Mouse (Mus musculus): ENCODE data around the gene Tasp1. TPM values are rescaled to one million over a fixed set of nuclear protein-coding genes. Genes with fewer than 3 reads are reported as not detected.

The Tasp1 gene
- polyA plus RNA-seq, 1 experiment, result 31.7 TPM

DNA sequence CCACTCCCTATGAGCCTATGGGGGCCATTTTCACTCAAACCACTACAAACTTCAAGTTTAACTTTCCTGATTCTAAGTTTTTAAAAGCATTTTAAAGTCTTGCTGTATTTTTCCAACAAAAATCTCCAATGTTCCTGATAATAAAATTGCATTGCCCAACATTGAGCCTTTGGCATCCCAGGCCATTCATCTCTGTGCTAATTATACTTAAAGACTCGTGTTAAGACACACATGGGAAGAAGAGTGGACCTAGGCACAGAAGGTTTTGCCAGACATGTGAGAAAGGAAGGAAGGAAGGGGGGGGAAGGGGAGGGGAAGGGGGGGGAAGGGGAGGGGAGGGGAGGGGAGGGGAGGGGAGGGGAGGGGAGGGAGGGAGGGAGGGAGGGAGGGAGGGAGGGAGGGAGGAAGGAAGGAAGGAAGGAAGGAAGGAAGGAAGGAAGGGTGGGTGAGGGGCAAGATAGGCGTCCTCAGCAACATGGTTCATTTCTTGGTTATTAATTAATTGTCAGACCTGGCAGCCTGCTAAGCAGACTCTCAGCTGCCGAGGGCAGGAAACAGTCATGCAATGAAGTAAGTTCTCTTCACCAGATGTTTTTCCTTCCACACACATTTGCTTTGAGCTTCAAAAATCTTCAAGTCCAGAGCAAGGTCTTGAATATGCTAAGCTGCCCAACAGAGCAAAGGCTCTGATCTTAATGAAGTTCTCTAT lies 207.0 kb downstream of the Tasp1 start:
- TF ChIP-seq CTCF (IDR thresholded peaks at IDR 0.05; ENCODE audit: control insufficient read depth, insufficient read depth, insufficient replicate concordance, low read depth, low read length) (no peak), POLR2A (IDR thresholded peaks at IDR 0.05; ENCODE audit: control insufficient read depth, low read depth, low read length) (no peak)

DNA sequence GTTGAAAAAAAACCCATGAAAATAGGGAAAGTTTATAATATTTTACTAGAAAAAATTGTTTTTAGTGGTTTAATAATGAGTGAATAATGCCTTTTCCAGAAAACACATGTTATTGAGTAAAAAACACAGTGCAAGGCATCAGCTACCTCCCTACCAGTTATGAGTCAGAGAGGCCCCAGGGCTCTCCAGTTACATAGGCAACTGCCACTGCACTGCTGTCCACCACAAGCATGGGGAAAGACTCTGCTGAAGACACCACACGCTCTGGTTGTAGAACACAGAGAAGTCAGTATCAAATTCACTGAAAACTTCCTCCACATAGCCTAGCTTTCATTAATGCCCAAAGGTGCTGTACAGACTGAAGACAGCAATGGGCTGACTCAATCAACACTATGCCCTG lies 217.0 kb downstream of the Tasp1 start:
- Histone ChIP-seq H3K27ac (ENCODE audit: control insufficient read depth, insufficient read depth, low read depth, low read length) (no peak overlapping the region), H3K36me3 (ENCODE audit: control insufficient read depth, insufficient read depth, low read length) (no peaks in the 10 kb centered on the region), H3K4me3 (ENCODE audit: control insufficient read depth, low read depth, low read length) (no peak overlapping the region), H3K27me3 (ENCODE audit: control insufficient read depth, insufficient read depth, low read length) (no peaks in the 10 kb centered on the region), H3K4me1 (ENCODE audit: control insufficient read depth, insufficient read depth, low read length) (no peaks in the 10 kb centered on the region)
- TF ChIP-seq POLR2A (IDR thresholded peaks at IDR 0.05; ENCODE audit: control insufficient read depth, low read depth, low read length), result no peak
- no peak for TF ChIP-seq CTCF (IDR thresholded peaks at IDR 0.05; ENCODE audit: control insufficient read depth, insufficient read depth, insufficient replicate concordance, low read depth, low read length)

More for the DNA sequence above, 207.0 kb downstream of the Tasp1 start:
- no peak overlapping the region for H3K27ac ChIP-seq (ENCODE audit: control insufficient read depth, insufficient read depth, low read depth, low read length)
- H3K4me1 ChIP-seq (ENCODE audit: control insufficient read depth, insufficient read depth, low read length), result no peaks in the 10 kb centered on the region
- no peaks in the 10 kb centered on the region for H3K27me3 ChIP-seq (ENCODE audit: control insufficient read depth, insufficient read depth, low read length)
- no peaks in the 10 kb centered on the region for H3K36me3 ChIP-seq (ENCODE audit: control insufficient read depth, insufficient read depth, low read length)
- no peak overlapping the region for H3K4me3 ChIP-seq (ENCODE audit: control insufficient read depth, low read depth, low read length)

- Histone ChIP-seq H3K4me1 (ENCODE audit: control insufficient read depth, insufficient read depth, low read length) (no peaks in the 10 kb centered on the region), H3K27ac (ENCODE audit: control insufficient read depth, insufficient read depth, low read depth, low read length) (no peak overlapping the region), H3K4me3 (ENCODE audit: control insufficient read depth, low read depth, low read length) (no peak overlapping the region), H3K36me3 (ENCODE audit: control insufficient read depth, insufficient read depth, low read length) (no peaks in the 10 kb centered on the region), H3K27me3 (ENCODE audit: control insufficient read depth, insufficient read depth, low read length) (no peaks in the 10 kb centered on the region)
- TF ChIP-seq CTCF (IDR thresholded peaks at IDR 0.05; ENCODE audit: control insufficient read depth, insufficient read depth, insufficient replicate concordance, low read depth, low read length) (no peak), POLR2A (IDR thresholded peaks at IDR 0.05; ENCODE audit: control insufficient read depth, low read depth, low read length) (no peak)
Observed at GRCm38 (mm10) chr2:139841359-139841758, 225.2 kb downstream of the Tasp1 start.

DNA sequence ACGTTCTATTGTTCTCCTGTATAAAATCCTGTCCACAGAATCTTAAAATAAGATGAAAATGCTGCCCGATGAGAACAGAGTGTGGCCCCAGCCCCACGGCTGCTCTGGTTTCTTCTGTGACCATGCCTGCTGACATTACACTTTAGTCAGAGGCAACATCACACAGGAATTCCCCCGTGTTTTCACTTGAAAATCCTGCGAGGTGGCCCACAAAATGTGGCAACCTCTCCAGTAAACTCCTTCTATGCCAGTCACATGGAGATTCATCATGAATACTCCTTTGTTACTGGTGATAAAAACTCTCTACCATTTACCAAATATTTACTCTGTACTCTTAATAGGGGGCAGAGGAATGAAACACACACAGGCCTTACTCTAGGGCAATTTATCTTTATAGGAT lies 225.7 kb downstream of the Tasp1 start:
- Histone ChIP-seq H3K36me3 (ENCODE audit: control insufficient read depth, insufficient read depth, low read length) (no peaks in the 10 kb centered on the region), H3K27ac (ENCODE audit: control insufficient read depth, insufficient read depth, low read depth, low read length) (no peak overlapping the region), H3K27me3 (ENCODE audit: control insufficient read depth, insufficient read depth, low read length) (no peaks in the 10 kb centered on the region), H3K4me3 (ENCODE audit: control insufficient read depth, low read depth, low read length) (no peak overlapping the region), H3K4me1 (ENCODE audit: control insufficient read depth, insufficient read depth, low read length) (no peaks in the 10 kb centered on the region)
- TF ChIP-seq POLR2A (IDR thresholded peaks at IDR 0.05; ENCODE audit: control insufficient read depth, low read depth, low read length) (no peak), CTCF (IDR thresholded peaks at IDR 0.05; ENCODE audit: control insufficient read depth, insufficient read depth, insufficient replicate concordance, low read depth, low read length) (no peak)

GRCm38 (mm10) chr2:139821589-139822378 lies 244.8 kb downstream of the Tasp1 start:
- no peaks in the 10 kb centered on the region for H3K27me3 ChIP-seq (ENCODE audit: control insufficient read depth, insufficient read depth, low read length)
- no peaks in the 10 kb centered on the region for H3K36me3 ChIP-seq (ENCODE audit: control insufficient read depth, insufficient read depth, low read length)
- H3K4me1 ChIP-seq (ENCODE audit: control insufficient read depth, insufficient read depth, low read length), result no peaks in the 10 kb centered on the region
- no peak overlapping the region for H3K27ac ChIP-seq (ENCODE audit: control insufficient read depth, insufficient read depth, low read depth, low read length)
- TF ChIP-seq POLR2A (IDR thresholded peaks at IDR 0.05; ENCODE audit: control insufficient read depth, low read depth, low read length), result no peak
- TF ChIP-seq CTCF (IDR thresholded peaks at IDR 0.05; ENCODE audit: control insufficient read depth, insufficient read depth, insufficient replicate concordance, low read depth, low read length), result no peak
- no peak overlapping the region for H3K4me3 ChIP-seq (ENCODE audit: control insufficient read depth, low read depth, low read length)

DNA sequence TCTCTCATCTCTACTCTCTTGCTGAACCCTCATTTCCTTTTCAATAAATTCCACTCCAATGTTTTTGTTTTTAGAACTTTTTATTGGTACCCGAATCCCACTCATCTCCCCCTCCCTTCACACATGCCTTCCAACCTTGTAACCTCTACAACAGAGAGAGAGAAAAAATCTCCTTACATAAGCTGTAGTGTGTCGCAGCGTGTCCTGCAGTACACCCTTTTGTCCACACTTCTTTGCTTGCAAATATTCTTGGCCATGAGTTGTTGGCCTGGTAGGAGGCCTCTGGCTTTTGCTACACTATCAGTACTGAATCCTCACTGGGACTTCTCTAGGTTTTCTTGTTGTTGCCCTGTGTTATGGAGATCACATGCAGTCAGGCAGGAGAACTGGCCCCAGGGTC lies 249.3 kb downstream of the Tasp1 start:
- H3K36me3 ChIP-seq (ENCODE audit: control insufficient read depth, insufficient read depth, low read length), result no peaks in the 10 kb centered on the region
- no peak for TF ChIP-seq POLR2A (IDR thresholded peaks at IDR 0.05; ENCODE audit: control insufficient read depth, low read depth, low read length)
- TF ChIP-seq CTCF (IDR thresholded peaks at IDR 0.05; ENCODE audit: control insufficient read depth, insufficient read depth, insufficient replicate concordance, low read depth, low read length), result no peak
- H3K27ac ChIP-seq (ENCODE audit: control insufficient read depth, insufficient read depth, low read depth, low read length), result no peak overlapping the region
- no peak overlapping the region for H3K4me3 ChIP-seq (ENCODE audit: control insufficient read depth, low read depth, low read length)
- no peaks in the 10 kb centered on the region for H3K27me3 ChIP-seq (ENCODE audit: control insufficient read depth, insufficient read depth, low read length)
- H3K4me1 ChIP-seq (ENCODE audit: control insufficient read depth, insufficient read depth, low read length), result no peaks in the 10 kb centered on the region

DNA sequence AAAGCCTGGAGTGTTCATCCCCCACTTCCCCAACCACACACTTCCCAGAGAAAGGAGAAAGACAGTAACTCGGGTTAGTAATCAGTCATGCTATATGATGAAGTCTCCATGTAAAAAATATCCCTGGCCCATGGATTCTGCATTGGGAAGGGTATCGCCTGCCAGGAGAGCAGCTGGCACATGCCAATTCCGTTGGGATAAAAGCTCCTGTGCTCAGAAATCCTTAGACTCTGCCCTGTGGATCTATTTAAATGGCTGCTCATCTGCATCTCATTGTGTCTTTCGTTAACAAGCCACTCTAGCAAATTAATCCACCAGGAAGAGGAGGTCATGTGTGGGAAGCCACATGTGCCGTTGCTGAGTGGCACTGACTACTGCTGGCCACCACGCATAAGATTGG lies 258.7 kb downstream of the Tasp1 start:
- TF ChIP-seq POLR2A (IDR thresholded peaks at IDR 0.05; ENCODE audit: control insufficient read depth, low read depth, low read length) (no peak), CTCF (IDR thresholded peaks at IDR 0.05; ENCODE audit: control insufficient read depth, insufficient read depth, insufficient replicate concordance, low read depth, low read length) (no peak)
- H3K4me3 ChIP-seq (ENCODE audit: control insufficient read depth, low read depth, low read length), result no peak overlapping the region
- H3K4me1 ChIP-seq (ENCODE audit: control insufficient read depth, insufficient read depth, low read length), result no peaks in the 10 kb centered on the region
- H3K36me3 ChIP-seq (ENCODE audit: control insufficient read depth, insufficient read depth, low read length), result no peaks in the 10 kb centered on the region
- no peak overlapping the region for H3K27ac ChIP-seq (ENCODE audit: control insufficient read depth, insufficient read depth, low read depth, low read length)
- H3K27me3 ChIP-seq (ENCODE audit: control insufficient read depth, insufficient read depth, low read length), result no peaks in the 10 kb centered on the region

Measured in testis, adult 2 months (tissue).